Mouse (Mus musculus) MEL (cell line): ENCODE data around the gene Tnfrsf13c. TPM values are rescaled to one million over a fixed set of nuclear protein-coding genes. Genes with fewer than 3 reads are reported as not detected.
A peak's percentile ranks its signal among the peaks of the same experiment; 100 is the strongest.

Experiments
- DNase-seq: peaks from one replicate; pipeline ENCODE4 v3.0.0; 2011; ENCODE audit warnings: low read depth, low spot score
- H3K27ac ChIP-seq: 2 replicates; pipeline ENCODE4 v1.5.1; 2012; ENCODE audit warnings: low read depth, mild to moderate bottlenecking, control low read depth, low read length, moderate library complexity; ENCODE audit not compliant: control insufficient read depth
- H3K27me3 ChIP-seq, 2 experiments: fragments of 150-350 bp in 1 of 2; sonication (generic) in 1 of 2; 2 replicates each; pipeline ENCODE4 v1.6.1; 2012; ENCODE audit warnings: low read length in 2 of 2, mild to moderate bottlenecking in 2 of 2, improper control_type of control experiment in 1 of 2, moderate library complexity in 1 of 2; ENCODE audit not compliant: insufficient read depth in 2 of 2, control insufficient read depth in 1 of 2
- H3K36me3 ChIP-seq, 2 experiments: 2 replicates each; pipeline ENCODE4 v1.6.1; 2012 to 2014; ENCODE audit warnings: low read length in 2 of 2, improper control_type of control experiment in 1 of 2, inconsistent platforms in 1 of 2, mild to moderate bottlenecking in 1 of 2; ENCODE audit not compliant: insufficient read depth in 2 of 2, control insufficient read depth in 1 of 2
- H3K4me1 ChIP-seq, 2 experiments: fragments of 150-350 bp in 1 of 2; sonication (generic) in 1 of 2; 2 replicates each; pipeline ENCODE4 v1.6.1; 2012; ENCODE audit warnings: low read length in 2 of 2, improper control_type of control experiment in 1 of 2, mild to moderate bottlenecking in 1 of 2; ENCODE audit not compliant: insufficient read depth in 2 of 2, control insufficient read depth in 1 of 2
- H3K4me3 ChIP-seq, 2 experiments: fragments of 150-350 bp in 1 of 2; sonication (generic) in 1 of 2; 2 replicates each; pipeline ENCODE4 v1.5.1; 2012; ENCODE audit warnings: low read depth in 2 of 2, low read length in 2 of 2, mild to moderate bottlenecking in 2 of 2, moderate library complexity in 2 of 2, control low read depth in 1 of 2, improper control_type of control experiment in 1 of 2; ENCODE audit not compliant: control insufficient read depth in 1 of 2, insufficient read depth in 1 of 2
- H3K79me2 ChIP-seq: 2 replicates; pipeline ENCODE4 v1.6.1; 2012; ENCODE audit warnings: mild to moderate bottlenecking, low read length, moderate library complexity; ENCODE audit not compliant: control insufficient read depth, poor library complexity, insufficient read depth
- H3K9ac ChIP-seq: 2 replicates; pipeline ENCODE4 v1.6.1; 2012; ENCODE audit warnings: low read depth, mild to moderate bottlenecking, control low read depth, low read length, moderate library complexity; ENCODE audit not compliant: control insufficient read depth, poor library complexity, severe bottlenecking
- H3K9me3 ChIP-seq: fragments of 150-350 bp; sonication (generic); replicated peaks from 2 replicates; pipeline ENCODE4 v1.6.1; 2012; ENCODE audit warnings: mild to moderate bottlenecking, low read length, improper control_type of control experiment, moderate library complexity; ENCODE audit not compliant: insufficient read depth
- CHD2 ChIP-seq: IDR thresholded peaks from 2 replicates; pipeline ENCODE4 v1.6.1; 2011; ENCODE audit warnings: low read length, improper control_type of control experiment
- E2F4 ChIP-seq: IDR thresholded peaks from 2 replicates; pipeline ENCODE4 v1.6.1; 2011; ENCODE audit warnings: low read depth, low read length, improper control_type of control experiment, borderline replicate concordance
- EP300 ChIP-seq, 2 experiments: IDR thresholded peaks; 2 replicates each; pipeline ENCODE4 v1.6.1; 2011; ENCODE audit warnings: improper control_type of control experiment in 2 of 2, low read length in 2 of 2, low read depth in 1 of 2, mild to moderate bottlenecking in 1 of 2
- NELFE ChIP-seq: IDR thresholded peaks from 2 replicates; pipeline ENCODE4 v1.6.1; 2011; ENCODE audit warnings: low read depth, low read length, improper control_type of control experiment
- NRF1 ChIP-seq: IDR thresholded peaks from 2 replicates; pipeline ENCODE4 v1.6.1; 2014; ENCODE audit warnings: low read depth, mild to moderate bottlenecking, inconsistent platforms, low read length, improper control_type of control experiment, moderate library complexity; ENCODE audit not compliant: poor library complexity, insufficient read depth, severe bottlenecking
- RCOR1 ChIP-seq: IDR thresholded peaks from 2 replicates; pipeline ENCODE4 v1.6.1; 2012; ENCODE audit warnings: low read depth, mild to moderate bottlenecking, inconsistent platforms, low read length, improper control_type of control experiment
- TCF12 ChIP-seq: IDR thresholded peaks from 2 replicates; pipeline ENCODE4 v1.6.1; 2014; ENCODE audit warnings: low read depth, mild to moderate bottlenecking, inconsistent platforms, low read length, improper control_type of control experiment, moderate library complexity
- UBTF ChIP-seq: IDR thresholded peaks from 2 replicates; pipeline ENCODE4 v1.6.1; 2012; ENCODE audit warnings: low read depth, mild to moderate bottlenecking, inconsistent platforms, low read length, improper control_type of control experiment, moderate library complexity, borderline replicate concordance; ENCODE audit not compliant: insufficient read depth
- USF2 ChIP-seq, 2 experiments: IDR thresholded peaks; 2 replicates each; pipeline ENCODE4 v1.6.1; 2011 to 2012; ENCODE audit warnings: improper control_type of control experiment in 2 of 2, low read length in 2 of 2, borderline replicate concordance in 1 of 2, inconsistent platforms in 1 of 2, low read depth in 1 of 2, mild to moderate bottlenecking in 1 of 2; ENCODE audit not compliant: insufficient read depth in 1 of 2
- polyA plus RNA-seq, 2 experiments: library from polyadenylated mRNA; stranded (reverse) in 1 of 2; unstranded in 1 of 2; fragments of >175 nt in 1 of 2; fragments of >200 nt in 1 of 2; gene quantifications; 2 replicates each; pipeline versions ENCODE4 v1.2.1 to v1.2.4; 2012; ENCODE audit warnings: low replicate concordance in 2 of 2, low read depth in 1 of 2; ENCODE audit not compliant: insufficient read length in 2 of 2, insufficient read depth in 1 of 2, missing spikeins in 1 of 2
- total RNA-seq: library from RNA; depleted of rRNA; stranded (reverse); fragments of 300-350 nt; gene quantifications from 2 replicates; pipeline ENCODE4 v1.2.3, GENCODE M21; 2012

Tnfrsf13c gene
- total and polyA plus RNA-seq, 3 experiments: 0.63 to 1.5 TPM; not detected in 1

- no peak overlapping the region for H3K27ac ChIP-seq
- no peaks in the 10 kb centered on the region for H3K27me3 ChIP-seq
- no peak overlapping the region for H3K9ac ChIP-seq
- H3K9me3 ChIP-seq: no peaks in the 10 kb centered on the region
- peaks cover 0 to 16% of the 10 kb centered on the region in 2 experiments; a peak in 2 of 4 replicates for H3K36me3 ChIP-seq
- no peaks in the 10 kb centered on the region for H3K4me1 ChIP-seq
- DNase-seq: no peak
- H3K4me3 ChIP-seq: no peak overlapping the region
- H3K79me2 ChIP-seq: no peaks in the 10 kb centered on the region
- TF ChIP-seq RCOR1: 0 out of 2 replicates have a peak, but pooled peaks have one; percentile 8
- no peak for TF ChIP-seq UBTF
- 0 out of 4 replicates have a peak, but pooled peaks of 1 of the 2 experiments have one; percentile 25 for TF ChIP-seq EP300 (IDR thresholded peaks at IDR 0.05; ENCODE audit: low read depth in 1 of 2, low read length in 2 of 2)
These were observed 43.0 kb downstream of the Tnfrsf13c start for GRCm38 (mm10) chr15:82181131-82181530.

GRCm38 (mm10) chr15:82177743-82178290 is 46.4 kb downstream of the Tnfrsf13c start:
- no peaks in the 10 kb centered on the region for H3K27me3 ChIP-seq
- H3K4me1 ChIP-seq: no peaks in the 10 kb centered on the region
- H3K9me3 ChIP-seq: no peaks in the 10 kb centered on the region
- H3K9ac ChIP-seq: no peak overlapping the region
- TF ChIP-seq USF2 (IDR thresholded peaks at IDR 0.05; ENCODE audit: borderline replicate concordance in 1 of 2, insufficient read depth in 1 of 2, low read depth in 1 of 2, low read length in 2 of 2) (no peak), NELFE (no peak)
- peaks cover 0 to 23% of the 10 kb centered on the region in 2 experiments; a peak in 2 of 4 replicates for H3K36me3 ChIP-seq
- DNase-seq: no peak
- no peak overlapping the region for H3K27ac ChIP-seq
- no peaks in the 10 kb centered on the region for H3K79me2 ChIP-seq
- H3K4me3 ChIP-seq: no peak overlapping the region

GRCm38 (mm10) chr15:82175091-82175490 is 49.1 kb downstream of the Tnfrsf13c start:
- DNase-seq: no peak
- Histone ChIP-seq H3K4me3 (no peak overlapping the region), H3K79me2 (no peaks in the 10 kb centered on the region), H3K27me3 (no peaks in the 10 kb centered on the region), H3K4me1 (no peaks in the 10 kb centered on the region), H3K9me3 (no peaks in the 10 kb centered on the region), H3K27ac (no peak overlapping the region), H3K36me3 (peaks cover 0 to 20% of the 10 kb centered on the region in 2 experiments; a peak in 2 of 4 replicates), H3K9ac (no peak overlapping the region)
- no peak for TF ChIP-seq NRF1
- no peak for TF ChIP-seq E2F4
- no peak for TF ChIP-seq TCF12
- no peak for TF ChIP-seq NELFE
- no peak for TF ChIP-seq CHD2
- TF ChIP-seq, all 39 proteins: peak for 0
